Comparison of ENCODE assay signal across 8 mouse cellular contexts in the genomic region with DNA sequence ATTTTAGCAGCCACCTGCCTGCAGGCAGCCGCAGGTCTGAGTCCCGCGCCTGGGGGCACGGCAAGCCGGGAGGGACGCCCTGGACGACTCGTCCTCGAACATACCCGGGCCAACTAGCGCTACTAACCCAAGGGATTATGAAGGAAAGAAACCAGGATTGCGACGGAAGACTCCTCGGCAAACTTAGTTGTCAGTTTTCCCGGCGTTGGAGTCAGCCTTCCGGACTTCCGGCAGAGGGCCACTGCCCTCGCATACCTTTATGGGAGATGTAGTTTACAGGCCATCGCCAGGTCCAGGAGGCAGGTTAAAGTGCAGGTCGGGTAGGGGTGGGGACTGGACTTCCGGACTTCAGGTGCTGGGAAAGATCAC. TPM values are rescaled to one million over a fixed set of nuclear protein-coding genes. Genes with fewer than 3 reads are reported as not detected.
DNase-seq lines count a peak whose midpoint lies in the region; ATAC-seq and TF ChIP-seq lines count a peak whose summit lies in the region.

Gene Nudt12 (minus strand): TSS at position 282 of the 369 bp plus-strand sequence.

- H3K27ac ChIP-seq in hindbrain, postnatal 0 days, result peak within 1 kb of the TSS; percentile 41; the same call in 1 of the 2 replicates
- H3K27ac ChIP-seq in left cerebral cortex, adult 2 months, result peak within 1 kb of the TSS; percentile 55; the same call in 1 of the 2 replicates

- peak; percentile 79 to 91 for DNase-seq in adrenal gland, adult (ENCODE audit: inconsistent age in 2 of 2, low spot score in 1 of 2)
- peak; percentile 79 for DNase-seq in embryo, embryonic 10 days (ENCODE audit: low spot score)
- DNase-seq in gastrocnemius, adult 8-10 months (ENCODE audit: low spot score in 2 of 2), result peak; percentile 47 to 61
- DNase-seq in hindbrain, postnatal 0 days (ENCODE audit: low spot score), result peak; percentile 75
- peak; percentile 55 to 64 for DNase-seq in left cerebral cortex, adult 2 months (ENCODE audit: extremely low spot score in 1 of 2, low spot score in 2 of 2)
- DNase-seq in lung, postnatal 4 days, result peak; percentile 69 to 71
- DNase-seq in right cerebral cortex, postnatal 10 days (ENCODE audit: low spot score in 2 of 2), result peak; percentile 75 to 76
- DNase-seq in urinary bladder, postnatal 36 days (ENCODE audit: low spot score in 2 of 2), result peak; percentile 62 to 76

- H3K9me3 ChIP-seq in hindbrain, postnatal 0 days (ENCODE audit: low read length), result no peaks in the 10 kb centered on the region

- peak; percentile 91 for ATAC-seq in hindbrain, postnatal 0 days

- no peaks in the 10 kb centered on the region for H3K36me3 ChIP-seq in hindbrain, postnatal 0 days (ENCODE audit: insufficient read depth, low read length)

- TF ChIP-seq CTCF in hindbrain, postnatal 0 days (IDR thresholded peaks at IDR 0.05; ENCODE audit: low read depth), result peak; percentile 51
- TF ChIP-seq CTCF in left cerebral cortex, adult 2 months (IDR thresholded peaks at IDR 0.05), result peak; percentile 42

- under 1% methylated on average over 22 of the region's 22 CpGs for WGBS in hindbrain, postnatal 0 days

- H3K9ac ChIP-seq in hindbrain, postnatal 0 days (replicated peaks; ENCODE audit: low read length), result peak within 1 kb of the TSS; percentile 60

- intact Hi-C loops in left cerebral cortex, adult 2 months (cut with DNase I), result no loop called here

- H3K4me3 ChIP-seq in hindbrain, postnatal 0 days (ENCODE audit: low read length), result peak within 1 kb of the TSS; percentile 85
- H3K4me3 ChIP-seq in left cerebral cortex, adult 2 months, result peak within 1 kb of the TSS; percentile 57

- H3K4me1 ChIP-seq in hindbrain, postnatal 0 days (ENCODE audit: insufficient read depth, low read length), result peaks cover 3% of the 10 kb centered on the region; the same call in 1 of the 2 replicates

- H3K27me3 ChIP-seq in hindbrain, postnatal 0 days (ENCODE audit: insufficient read depth, low read length), result no peaks in the 10 kb centered on the region

- peak within 1 kb of the TSS; percentile 75 for H3K4me2 ChIP-seq in hindbrain, postnatal 0 days (ENCODE audit: low read depth, low read length)

RNA-seq across cellular contexts. Expression of gene Nudt12, which starts in this region (rescaled TPM):
- total RNA-seq in gastrocnemius, adult 8-10 months (2022), result 10 to 100 TPM in 3 of 4 experiments, 1 to 10 TPM in 1; 9.8 to 13.3 (median 11.0) TPM
- total RNA-seq in hindbrain, postnatal 0 days (2014; rRNA removed), result 2.3 and 5.9 TPM in 2 replicates
- polyA plus RNA-seq in hindbrain, postnatal 0 days (2015; fragmentation: Nextera tagmentation; extraction: Ambion mirVana), result 2.0 and 3.5 TPM in 2 replicates
- total RNA-seq in left cerebral cortex, adult 2 months (2021), result 10 to 100 TPM in 1 of 2 experiments, 1 to 10 TPM in 1; 10.0 to 11.8 TPM

Comparison
In these comparisons a context has a peak if more than half of its experiments do, and no peak if none do; other contexts are left out.
1. Peak in every context shown above with its lines: DNase-seq, ATAC-seq, H3K4me3 ChIP-seq and H3K27ac ChIP-seq.